Mouse (Mus musculus) liver (tissue): ENCODE results near the gene Klf8.
"Not testable (repeated sequence)": the region's sequence is repeated elsewhere in the genome, so short reads cannot be mapped to it uniquely, and the experiment has no call there.

ENCODE experiments used
- DNase-seq: peaks from one replicate; pipeline ENCODE4 v3.0.0-alpha.2; 2020; ENCODE audit warnings: mixed read lengths

Klf8 gene

GRCm38 (mm10) chrX:153237304-153237919, at the start of gene Klf8:
Gene Klf8, plus strand, starts transcription at chrX:153237466.
- DNase-seq = peak; percentile 17

DNA sequence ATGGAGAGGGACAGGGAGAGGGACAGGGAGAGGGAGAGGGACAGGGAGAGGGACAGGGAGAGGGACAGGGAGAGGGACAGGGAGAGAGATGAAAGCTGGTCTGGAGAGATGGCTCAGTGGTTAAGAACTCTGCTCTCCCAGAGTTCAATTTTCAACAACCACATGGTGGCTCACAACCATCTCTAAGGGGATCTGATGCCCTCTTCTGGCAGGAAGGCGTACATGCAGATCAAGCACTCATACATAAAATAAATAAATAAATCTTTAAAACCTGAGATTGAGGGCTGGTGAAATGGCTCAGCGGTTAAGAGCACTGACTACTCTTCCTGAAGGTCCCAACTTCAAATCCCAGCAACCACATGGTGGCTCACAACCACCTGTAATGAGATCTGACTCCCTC, 38.1 kb upstream of the Klf8 start:
- not testable (repeated sequence) for DNase-seq

DNA sequence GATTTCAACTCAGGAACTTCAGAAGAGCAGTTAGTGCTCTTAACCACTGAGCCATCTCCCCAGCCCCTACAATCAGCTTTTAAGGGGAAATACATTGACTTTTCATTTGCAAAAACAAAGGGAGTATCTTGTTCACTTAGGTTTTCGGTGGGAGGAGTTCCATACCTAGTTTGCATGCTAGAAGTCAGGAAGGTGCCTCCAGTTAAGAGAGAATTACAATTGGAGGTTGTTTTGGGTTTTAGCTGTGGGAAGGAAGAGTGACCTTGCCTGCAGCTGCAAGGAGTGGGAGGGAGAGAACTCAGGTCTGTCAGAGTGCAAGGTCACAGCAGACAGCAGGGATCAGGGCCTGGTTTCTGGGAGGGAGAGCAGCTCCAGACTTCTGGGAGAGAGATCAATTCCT, 26.2 kb upstream of the Klf8 start:
- no peak for DNase-seq

DNA sequence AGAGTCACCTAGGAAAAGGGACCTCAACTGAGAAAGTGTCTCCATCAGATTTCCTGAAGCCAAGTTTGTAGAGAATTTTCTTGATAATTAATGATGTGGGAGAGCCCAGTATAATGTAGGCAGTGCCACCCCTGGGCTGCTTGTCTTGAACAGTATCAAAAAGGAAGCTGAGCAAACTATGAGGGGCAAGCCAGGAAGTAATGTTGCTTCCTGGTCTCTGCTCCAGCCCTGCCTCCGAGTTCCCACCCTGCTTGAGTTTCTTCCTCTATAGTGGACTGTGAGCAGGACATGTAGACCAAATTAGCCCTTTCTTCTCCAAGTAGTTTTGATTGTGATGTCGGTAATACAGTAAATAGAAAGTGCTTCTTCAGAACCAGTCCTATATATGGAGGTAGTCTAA, 6.0 kb upstream of the Klf8 start:
- no peak for DNase-seq

- peak; percentile 3 for DNase-seq
Observed at GRCm38 (mm10) chrX:153233255-153233654, 4.0 kb upstream of the Klf8 start.

DNA sequence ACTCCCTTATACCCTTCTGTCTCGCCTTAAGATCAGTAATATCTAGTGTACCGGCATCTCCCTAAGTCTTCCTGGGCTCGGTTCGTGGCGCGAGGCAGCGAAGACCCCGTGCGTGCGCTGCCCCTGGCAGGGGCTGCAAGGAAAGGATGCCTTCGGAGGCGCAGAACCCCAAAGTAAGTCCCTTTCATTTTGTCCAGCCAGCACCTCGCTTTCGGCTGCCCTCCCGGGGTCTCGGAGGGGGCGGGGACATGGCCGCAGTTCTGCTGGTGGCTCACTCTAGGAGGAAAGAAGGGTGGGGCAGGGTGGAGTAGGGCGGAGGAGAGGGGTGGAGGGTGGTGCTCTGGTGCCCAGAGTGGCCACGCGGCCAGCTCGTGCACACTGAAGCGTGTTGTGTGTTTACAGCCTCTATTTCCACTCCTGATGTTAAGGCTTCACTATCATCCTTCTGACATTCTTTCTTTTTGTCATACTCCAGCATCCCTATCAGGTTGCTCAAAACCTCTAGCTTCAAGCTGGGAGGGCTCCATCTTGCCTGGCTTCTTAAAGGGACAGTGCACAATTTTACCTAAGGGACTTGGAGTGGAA, 746 bp downstream of the Klf8 start:
- peak; percentile 55 for DNase-seq

DNA sequence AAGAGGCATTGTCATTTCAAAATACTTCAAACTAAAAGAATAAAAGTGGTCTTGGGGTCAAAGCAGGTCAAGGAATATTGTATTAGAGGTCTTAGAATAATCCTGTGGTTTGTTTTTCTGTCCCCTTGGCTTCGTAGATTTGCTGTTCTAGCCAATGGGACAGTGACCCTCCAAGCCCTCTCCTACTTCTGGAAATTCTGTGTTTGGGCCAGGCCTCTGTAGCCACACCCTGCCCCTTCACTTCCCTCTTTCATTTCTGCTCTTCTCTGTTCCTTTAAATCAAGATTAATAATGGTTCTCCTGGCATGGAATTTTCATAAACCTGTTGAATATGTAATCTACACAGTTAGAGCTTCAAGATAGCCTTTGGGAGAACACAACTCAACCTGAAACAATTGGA, 17.0 kb downstream of the Klf8 start:
- DNase-seq = no peak

- no peak for DNase-seq
Observed at GRCm38 (mm10) chrX:153255504-153255903, 18.2 kb downstream of the Klf8 start.

DNA sequence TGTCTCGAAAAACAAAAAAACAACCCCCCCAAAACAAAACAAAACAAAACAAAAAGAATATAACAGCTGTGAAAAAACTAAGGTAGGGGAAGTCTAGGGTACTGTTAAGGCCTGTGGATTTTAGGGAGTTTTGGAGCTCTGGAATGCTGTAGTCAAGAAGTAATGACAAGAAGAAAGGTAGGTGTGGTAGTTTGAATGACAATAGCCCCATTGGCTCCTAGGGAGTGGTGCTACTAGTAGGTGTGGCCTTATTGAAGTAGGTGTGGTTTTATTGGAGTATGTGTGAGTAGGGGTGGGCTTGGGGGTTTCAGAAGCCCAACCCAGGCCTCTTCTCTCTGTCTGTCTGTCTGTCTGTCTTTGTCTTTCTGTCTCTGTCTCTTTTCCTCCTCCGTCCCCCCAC, 44.9 kb downstream of the Klf8 start:
- no peak for DNase-seq

DNA sequence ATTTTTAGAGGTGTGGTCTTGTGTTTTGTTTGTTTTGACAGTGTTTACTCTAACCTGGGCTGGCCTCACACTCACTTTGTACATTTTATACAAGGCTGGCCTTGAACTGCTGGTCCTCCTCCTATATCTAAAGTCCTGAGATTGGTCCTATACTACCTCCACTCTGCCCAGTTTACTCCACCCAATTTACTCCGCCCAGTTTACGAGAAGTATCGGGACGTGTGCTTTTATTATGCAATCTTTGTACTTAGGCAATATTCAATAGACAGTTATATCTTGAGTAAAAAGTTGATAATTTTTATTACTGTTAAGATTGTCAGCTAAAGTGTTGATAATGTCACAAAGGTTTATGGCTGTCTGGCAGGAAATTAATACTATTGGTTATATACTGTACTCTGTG, 74.1 kb downstream of the Klf8 start:
- DNase-seq = no peak

DNA sequence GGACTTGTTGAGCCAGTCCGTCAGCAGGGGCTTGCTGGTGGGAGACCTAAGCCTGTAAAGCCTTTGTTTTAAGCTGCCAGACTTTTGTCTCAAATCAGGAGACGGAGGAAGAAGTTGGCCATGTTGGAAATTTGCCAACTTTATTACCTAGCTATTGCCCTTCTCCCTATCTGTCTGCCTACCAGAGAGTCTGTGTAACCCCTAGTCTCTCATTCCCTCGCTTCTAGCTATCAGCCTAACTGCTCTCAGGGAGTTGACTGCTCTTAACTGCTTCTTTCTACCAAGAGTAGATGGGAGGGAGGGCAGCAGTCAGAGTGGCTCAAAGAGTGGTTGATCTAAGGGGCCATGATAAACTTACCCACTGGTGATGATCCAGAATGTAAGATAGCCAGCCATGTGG, 85.8 kb downstream of the Klf8 start:
- DNase-seq = no peak

- DNase-seq = peak; percentile 12
Observed at GRCm38 (mm10) chrX:153334140-153334539, 96.9 kb downstream of the Klf8 start.

DNA sequence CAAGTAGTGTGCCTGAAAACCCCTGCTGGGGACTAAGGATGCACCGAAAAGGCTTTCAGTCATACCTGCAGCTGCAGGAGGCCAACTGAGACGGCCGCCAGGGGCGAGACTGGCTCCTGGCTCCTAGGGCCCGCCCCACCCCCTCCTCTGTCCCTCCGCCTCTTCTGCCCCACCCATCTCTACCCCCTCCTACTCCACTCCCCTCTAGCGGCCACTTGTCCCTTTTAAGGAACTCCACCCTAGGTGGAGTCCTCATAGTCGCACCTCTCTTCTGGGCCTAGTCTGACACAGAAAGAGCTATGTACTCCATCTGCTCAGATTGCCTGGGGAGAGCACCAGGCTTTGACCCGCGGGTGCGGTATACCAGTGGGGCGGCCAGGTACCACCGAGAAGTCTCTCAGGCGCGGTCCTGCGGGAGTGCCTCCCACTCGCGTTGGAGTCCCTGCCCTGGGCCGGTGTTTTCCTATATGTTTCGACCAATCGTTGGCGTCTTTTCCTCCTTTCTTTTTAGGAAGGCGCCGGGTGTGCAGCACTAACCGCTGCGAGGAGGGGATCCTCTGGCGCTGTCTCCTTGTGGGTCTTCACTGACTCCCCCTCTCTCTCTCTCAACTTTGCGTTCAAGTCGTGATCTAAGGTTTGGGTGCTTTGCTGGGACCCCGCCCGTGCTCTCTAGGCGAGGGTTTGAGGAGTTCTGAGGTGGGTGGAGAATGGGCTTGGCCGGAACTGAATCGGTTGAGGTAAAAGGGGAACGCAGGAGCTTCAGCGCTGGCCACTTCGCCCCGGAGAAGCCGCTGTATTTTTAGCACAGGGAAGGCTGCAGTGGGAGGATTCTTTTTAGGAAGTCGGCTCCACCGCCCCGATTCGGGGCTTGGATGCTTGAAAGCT, 122.3 kb downstream of the Klf8 start:
- DNase-seq = peak; percentile 59

DNA sequence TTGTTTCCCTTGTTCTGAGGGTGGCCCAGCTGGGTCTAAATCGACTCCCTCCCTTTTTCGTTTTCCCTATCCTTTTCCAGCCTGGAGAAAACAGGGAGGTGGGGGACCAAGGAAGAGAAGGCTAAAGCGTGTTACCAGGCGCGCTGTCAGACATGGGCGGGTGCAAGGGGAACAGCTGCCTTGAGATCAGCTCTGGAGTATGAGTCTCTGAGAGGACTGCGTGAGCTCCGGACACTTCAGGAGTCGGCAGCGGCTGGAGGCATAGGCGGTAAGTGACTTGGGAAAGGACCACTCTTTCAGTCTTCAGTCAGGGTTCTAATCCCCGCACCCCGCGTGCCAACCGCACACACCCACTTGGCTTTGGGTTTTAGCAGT, 122.9 kb downstream of the Klf8 start:
- DNase-seq = peak; percentile 7

GRCm38 (mm10) chrX:153360666-153361269, 123.5 kb downstream of the Klf8 start:
- no peak for DNase-seq

DNA sequence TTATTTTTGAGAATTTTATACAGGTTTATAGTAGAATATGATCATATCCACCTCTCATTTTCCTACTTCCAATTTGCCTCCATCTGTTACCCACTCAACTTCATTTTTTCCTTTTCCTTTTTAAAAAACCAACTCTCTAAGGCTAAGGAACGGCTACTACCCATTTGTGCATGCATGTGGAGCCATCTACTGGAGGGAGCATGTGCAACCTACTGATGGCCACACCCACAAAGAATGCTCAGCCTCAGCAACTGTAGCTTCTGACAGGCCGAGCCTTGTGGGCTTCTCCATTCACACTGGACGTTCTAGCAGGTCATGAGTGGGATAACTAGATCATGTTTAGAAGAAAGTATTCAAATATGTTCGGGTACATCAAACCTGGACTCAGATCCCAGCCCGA, 129.5 kb downstream of the Klf8 start:
- peak; percentile 31 for DNase-seq

DNA sequence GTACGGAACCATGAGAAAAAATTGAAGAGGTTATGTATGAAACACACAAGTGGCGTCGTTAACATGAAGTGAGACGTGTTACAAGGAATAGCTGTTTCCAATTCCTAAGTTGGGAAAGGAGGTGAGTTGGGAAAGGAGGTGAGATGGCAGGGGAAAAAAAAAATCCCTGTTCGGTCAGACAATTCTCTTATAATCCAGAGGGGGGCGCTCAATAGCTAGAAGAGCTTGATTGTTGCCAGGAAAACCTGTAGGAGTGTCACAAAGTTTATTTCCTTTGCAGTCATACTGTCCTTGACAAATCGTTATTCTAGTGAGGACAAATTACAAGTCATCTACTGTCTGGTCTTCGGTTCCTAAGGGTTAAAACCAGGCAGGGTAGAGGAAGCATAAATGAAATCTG, 132.5 kb downstream of the Klf8 start:
- DNase-seq = no peak

DNA sequence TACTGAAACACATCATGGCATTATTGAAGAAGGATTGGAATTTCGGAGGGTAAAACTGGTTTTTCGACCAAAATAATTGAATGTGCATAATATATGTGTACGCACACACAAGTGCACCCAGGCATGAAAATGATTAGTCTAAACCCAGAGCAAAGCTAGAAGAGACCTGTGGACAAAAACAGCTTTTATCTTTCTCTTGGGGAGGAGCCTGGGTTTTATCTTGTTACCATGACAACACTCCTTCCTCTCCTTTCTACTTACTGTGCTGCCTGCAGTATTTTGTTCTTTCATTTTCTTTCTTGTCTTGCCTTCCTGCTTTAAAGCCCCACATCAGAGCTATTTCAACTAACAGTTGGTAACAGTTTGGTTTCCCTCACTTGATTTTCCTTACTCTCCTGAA, 137.8 kb downstream of the Klf8 start:
- no peak for DNase-seq

DNA sequence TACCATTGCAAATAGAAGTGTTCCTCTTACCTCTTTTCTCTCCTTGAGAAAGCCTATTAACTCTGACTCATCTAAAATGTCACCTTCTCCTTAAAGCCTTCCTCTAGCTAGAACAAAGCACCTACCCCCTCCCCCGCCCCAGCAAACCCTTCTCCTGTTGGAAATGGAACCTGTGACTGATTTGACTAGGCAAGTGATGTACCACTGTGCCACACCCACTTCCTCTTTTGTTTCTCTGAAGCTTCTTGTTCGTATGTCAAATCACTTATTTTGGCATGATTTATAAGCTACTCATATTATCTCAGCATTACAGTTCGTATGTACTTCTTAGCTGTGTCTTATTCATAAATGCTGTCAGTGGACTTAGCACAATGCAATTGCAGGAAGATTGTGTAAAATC, 144.5 kb downstream of the Klf8 start:
- DNase-seq = no peak

GRCm38 (mm10) chrX:153389291-153389690, 152.0 kb downstream of the Klf8 start:
- no peak for DNase-seq

DNA sequence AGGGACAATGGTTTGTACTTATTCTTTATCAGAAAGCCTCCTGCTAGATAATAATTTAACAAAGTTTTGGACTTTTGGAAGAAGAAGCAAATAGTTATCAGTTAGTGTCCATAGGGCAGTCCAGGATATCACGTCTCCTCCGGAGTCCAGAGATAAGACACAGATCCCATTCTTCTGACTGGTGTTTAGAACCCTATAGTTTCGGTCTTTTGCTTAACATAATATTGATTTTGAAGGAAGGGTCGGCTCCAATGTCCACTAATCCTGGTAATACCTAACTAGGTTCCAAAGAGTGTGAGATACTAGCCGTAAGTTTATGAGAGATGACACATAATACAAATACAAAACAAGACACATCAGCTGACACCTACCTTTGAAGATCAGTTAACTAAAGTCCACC, 179.8 kb downstream of the Klf8 start:
- no peak for DNase-seq

DNA sequence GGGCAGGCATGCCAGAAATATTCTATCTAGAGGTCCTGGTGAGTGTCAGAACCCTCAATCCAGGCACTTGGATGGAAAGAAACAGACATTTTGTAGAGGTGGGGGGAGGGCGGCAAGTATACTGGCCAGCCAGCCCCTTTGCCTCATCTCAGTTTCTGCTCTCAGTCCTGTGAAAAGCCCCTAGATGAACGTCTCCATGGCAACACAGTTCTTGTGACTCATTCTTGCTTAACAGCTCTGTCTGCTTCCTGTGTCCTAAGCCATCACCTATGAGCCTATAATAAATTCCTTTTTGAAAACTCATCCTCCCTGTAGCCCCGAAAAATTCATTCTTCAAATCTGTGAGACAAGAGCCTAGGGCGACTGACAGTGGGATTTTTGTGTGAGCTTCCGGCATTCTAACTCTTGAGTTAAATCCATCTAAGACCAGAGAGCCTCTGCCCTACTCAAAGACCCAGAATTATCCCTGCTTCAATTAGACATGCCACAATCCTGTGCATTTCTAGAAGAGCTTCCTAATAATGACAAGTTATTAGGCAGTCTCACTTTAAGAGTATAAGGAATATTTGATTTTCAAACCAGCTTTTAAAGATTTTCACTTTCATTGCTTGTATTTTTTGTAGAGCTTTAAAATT, 196.5 kb downstream of the Klf8 start:
- DNase-seq = no peak

- DNase-seq = no peak
Observed at GRCm38 (mm10) chrX:153439573-153439972, 202.3 kb downstream of the Klf8 start.
